Mouse (Mus musculus) stomach, embryonic 14.5 days (tissue): ENCODE measurements at regions not wholly inside any gene's neighbourhood (a gene's known extent, or its start where the extent isn't known, plus 50 kb on each side); places are given as distances from the start of the nearest gene placed in this dataset.

Experiments used
- ATAC-seq: fragments of 200-750 bp; cut with Nextera tagmentation; 2 replicates; pipeline ENCODE4 v1.8.0; 2017; ENCODE audit warnings: low read depth, moderate TSS enrichment; ENCODE audit not compliant: insufficient number of reproducible peaks, insufficient read depth, low FRiP score
- H3K27ac ChIP-seq: fragments of 300-500 bp; sonication (generic); 2 replicates; pipeline ENCODE4 v1.5.1; 2014; ENCODE audit warnings: mild to moderate bottlenecking, low read length, moderate library complexity, mixed read lengths
- H3K27me3 ChIP-seq: fragments of 300-500 bp; sonication (generic); 2 replicates; pipeline ENCODE4 v1.6.1; 2014; ENCODE audit warnings: low read length, control low read depth, mixed read lengths; ENCODE audit not compliant: control insufficient read depth, insufficient read depth
- H3K36me3 ChIP-seq: fragments of 300-500 bp; sonication (generic); 2 replicates; pipeline ENCODE4 v1.6.1; 2014; ENCODE audit warnings: mild to moderate bottlenecking, control low read depth, low read length, moderate library complexity, mixed read lengths; ENCODE audit not compliant: control insufficient read depth, insufficient read depth
- H3K4me1 ChIP-seq: fragments of 300-500 bp; sonication (generic); 2 replicates; pipeline ENCODE4 v1.6.1; 2014; ENCODE audit warnings: low read length, control low read depth, mixed read lengths; ENCODE audit not compliant: control insufficient read depth, insufficient read depth
- H3K4me2 ChIP-seq: fragments of 300-500 bp; sonication (generic); replicated peaks from 2 replicates; pipeline ENCODE4 v1.6.1; 2014; ENCODE audit warnings: low read depth, low read length, control low read depth
- H3K4me3 ChIP-seq: fragments of 300-500 bp; sonication (generic); 2 replicates; pipeline ENCODE4 v1.5.1; 2014; ENCODE audit warnings: low read depth, low read length, control low read depth
- H3K9ac ChIP-seq: fragments of 300-500 bp; sonication (generic); replicated peaks from 2 replicates; pipeline ENCODE4 v1.6.1; 2014; ENCODE audit warnings: low read depth, mild to moderate bottlenecking, control low read depth, low read length, moderate library complexity, mixed read lengths
- H3K9me3 ChIP-seq: fragments of 300-500 bp; sonication (generic); 2 replicates; pipeline ENCODE4 v1.6.1; 2016; ENCODE audit warnings: low read depth, low read length, control low read depth; ENCODE audit not compliant: control insufficient read depth
- WGBS: fragments of 180-500 bp; shearing (Covaris S2); extraction: QIAGEN DNeasy Blood & Tissue Kit; methylation state at CpG from one replicate; pipeline ENCODE4 v1.1.7; 2014; 5-methylcytosine and 5-hydroxymethylcytosine counted together

DNA sequence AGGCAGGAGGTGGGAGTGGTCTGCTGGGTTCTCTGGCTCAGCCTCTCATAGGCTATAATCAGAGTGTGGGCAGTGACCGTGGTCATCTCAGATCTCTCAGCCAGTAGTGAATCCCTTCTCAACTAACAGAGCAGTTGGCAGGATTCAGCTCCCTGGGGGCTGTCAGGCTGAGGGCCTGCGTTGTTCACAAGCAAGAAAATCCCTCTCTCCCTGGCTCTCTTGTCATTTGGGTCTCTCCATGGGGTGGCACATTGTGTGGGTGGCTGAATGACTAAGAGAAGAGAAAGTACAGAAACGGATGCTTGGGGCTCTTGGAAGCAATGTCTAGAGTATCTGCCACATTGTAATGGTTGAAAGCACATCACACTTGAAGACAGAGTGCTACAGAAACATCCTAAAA, 542.0 kb upstream of the Adam5 start:
- ATAC-seq, result no peak
- H3K4me3 ChIP-seq, result no peak overlapping the region
- H3K36me3 ChIP-seq, result no peaks in the 10 kb centered on the region
- no peaks in the 10 kb centered on the region for H3K9me3 ChIP-seq
- H3K9ac ChIP-seq, result no peak overlapping the region
- WGBS, result 49% methylated on average over 3 of the region's 3 CpGs
- H3K27me3 ChIP-seq, result no peaks in the 10 kb centered on the region
- H3K4me1 ChIP-seq, result no peaks in the 10 kb centered on the region; the same call in 1 of the 2 replicates
- no peak overlapping the region for H3K27ac ChIP-seq
- H3K4me2 ChIP-seq, result no peak overlapping the region

DNA sequence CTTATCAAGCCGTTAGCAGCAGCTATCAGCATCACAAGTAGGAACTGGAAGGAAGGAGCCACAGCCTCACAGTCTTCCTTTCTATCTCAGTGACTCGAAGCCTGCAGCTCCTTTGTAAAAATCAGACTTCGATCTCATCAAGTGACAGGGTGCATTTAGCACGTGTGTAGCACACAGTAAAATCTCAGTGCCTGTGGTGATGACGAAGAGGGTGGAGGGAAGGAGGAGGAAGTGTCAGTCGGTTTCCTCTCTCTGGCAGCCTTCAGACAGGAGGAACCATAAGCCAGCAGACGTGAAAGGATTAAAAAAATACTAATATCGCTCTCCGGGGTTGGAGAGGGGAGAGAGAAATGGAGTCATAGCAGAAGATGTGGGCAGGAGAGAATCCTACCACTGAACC, 538.5 kb upstream of the Adam5 start:
- H3K9ac ChIP-seq, result no peak overlapping the region
- no peaks in the 10 kb centered on the region for H3K27me3 ChIP-seq
- no peaks in the 10 kb centered on the region for H3K36me3 ChIP-seq
- H3K4me1 ChIP-seq, result no peaks in the 10 kb centered on the region
- H3K4me2 ChIP-seq, result no peak overlapping the region
- no peak overlapping the region for H3K27ac ChIP-seq
- no peak overlapping the region for H3K4me3 ChIP-seq
- ATAC-seq, result no peak
- WGBS, result 55% methylated on average over 9 of the region's 9 CpGs
- no peaks in the 10 kb centered on the region for H3K9me3 ChIP-seq

DNA sequence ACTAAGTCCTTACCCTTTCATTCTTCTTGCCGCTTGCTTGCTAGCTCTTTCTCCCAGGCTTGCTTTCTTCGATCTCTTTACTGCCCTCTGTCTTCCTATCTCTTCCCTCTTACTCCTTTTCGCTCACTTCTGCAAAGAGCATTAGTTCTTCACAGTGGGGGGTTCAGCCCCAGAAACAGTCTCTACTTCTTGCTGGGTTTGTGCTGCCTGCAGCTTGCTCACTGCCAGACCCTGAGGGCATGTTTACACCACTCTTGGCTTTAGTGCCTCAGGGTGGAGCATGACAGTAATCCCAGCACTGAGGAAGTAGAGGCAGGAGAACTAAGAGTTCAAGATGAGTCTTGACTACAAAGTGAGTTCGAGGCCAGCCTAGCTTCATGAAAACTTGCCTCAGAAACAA, 538.0 kb upstream of the Adam5 start:
- Histone ChIP-seq H3K9ac (no peak overlapping the region), H3K9me3 (no peaks in the 10 kb centered on the region), H3K4me3 (no peak overlapping the region), H3K27me3 (no peaks in the 10 kb centered on the region), H3K27ac (no peak overlapping the region), H3K4me2 (no peak overlapping the region), H3K4me1 (no peaks in the 10 kb centered on the region), H3K36me3 (no peaks in the 10 kb centered on the region)
- ATAC-seq, result no peak
- WGBS, result 69% methylated on average over 4 of the region's 4 CpGs

DNA sequence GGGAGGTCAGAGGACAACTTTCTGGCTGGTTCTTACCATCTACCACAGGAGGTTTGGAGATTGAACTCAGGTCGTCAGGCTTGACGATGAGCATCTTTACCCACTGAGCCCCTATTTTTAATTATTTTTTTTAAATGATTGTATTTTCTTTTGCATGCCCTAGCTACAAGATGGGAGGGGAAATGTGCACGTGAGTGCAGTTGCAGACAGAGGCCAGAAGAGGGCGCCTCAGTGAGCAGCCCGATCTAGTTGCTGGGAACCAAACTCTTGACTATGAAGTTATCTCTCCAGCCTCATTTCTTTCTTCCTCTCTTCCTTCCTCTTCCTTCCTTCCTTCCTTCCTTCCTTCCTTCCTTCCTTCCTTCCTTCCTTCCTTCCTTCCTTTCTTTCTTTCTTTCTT, 537.3 kb upstream of the Adam5 start:
- ATAC-seq, result no peak
- Histone ChIP-seq H3K36me3 (no peaks in the 10 kb centered on the region), H3K9me3 (peaks cover 4% of the 10 kb centered on the region; the same call in 1 of the 2 replicates), H3K27me3 (no peaks in the 10 kb centered on the region), H3K4me2 (no peak overlapping the region), H3K27ac (no peak overlapping the region), H3K9ac (no peak overlapping the region), H3K4me1 (no peaks in the 10 kb centered on the region), H3K4me3 (no peak overlapping the region)
- WGBS, result 84% methylated on average over 5 of the region's 5 CpGs

DNA sequence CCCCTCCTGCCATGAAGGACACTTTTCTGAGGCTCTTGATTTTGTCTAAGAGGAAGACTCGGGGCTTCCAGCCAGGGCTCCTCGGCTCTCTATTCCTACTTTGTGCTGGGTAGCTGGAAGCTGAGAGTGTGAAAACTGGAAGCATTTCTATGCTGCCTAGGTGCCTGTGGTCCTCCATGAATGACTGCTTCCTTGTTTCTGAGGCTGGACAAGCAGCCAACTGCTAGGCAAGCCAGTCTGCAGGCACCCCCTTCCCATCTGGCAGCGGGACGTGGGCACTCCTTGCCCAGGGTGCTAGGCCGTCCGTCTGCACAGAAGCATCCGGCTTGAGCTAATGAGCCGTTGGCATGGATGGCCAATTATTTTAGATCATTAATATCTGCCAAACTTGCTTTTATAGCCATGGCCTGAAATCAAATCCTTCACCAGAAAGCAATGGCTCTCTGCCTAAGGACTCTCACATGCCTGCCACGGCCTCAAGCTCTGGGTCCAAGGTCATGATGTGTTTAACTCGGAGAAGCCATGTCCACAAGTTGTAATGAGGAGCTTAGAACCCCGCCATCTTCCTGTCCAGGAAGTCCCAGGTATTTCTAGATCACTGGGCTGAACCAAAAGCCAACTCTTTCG, 534.5 kb upstream of the Adam5 start:
- Histone ChIP-seq H3K36me3 (no peaks in the 10 kb centered on the region), H3K9ac (no peak overlapping the region), H3K4me2 (no peak overlapping the region), H3K4me1 (0 out of 2 replicates have a peak, but pooled peaks cover 3% of the 10 kb centered on the region), H3K9me3 (peaks cover 5% of the 10 kb centered on the region; the same call in 1 of the 2 replicates), H3K27me3 (no peaks in the 10 kb centered on the region), H3K4me3 (no peak overlapping the region), H3K27ac (no peak overlapping the region)
- no peak for ATAC-seq
- WGBS, result 89% methylated on average over 12 of the region's 12 CpGs

DNA sequence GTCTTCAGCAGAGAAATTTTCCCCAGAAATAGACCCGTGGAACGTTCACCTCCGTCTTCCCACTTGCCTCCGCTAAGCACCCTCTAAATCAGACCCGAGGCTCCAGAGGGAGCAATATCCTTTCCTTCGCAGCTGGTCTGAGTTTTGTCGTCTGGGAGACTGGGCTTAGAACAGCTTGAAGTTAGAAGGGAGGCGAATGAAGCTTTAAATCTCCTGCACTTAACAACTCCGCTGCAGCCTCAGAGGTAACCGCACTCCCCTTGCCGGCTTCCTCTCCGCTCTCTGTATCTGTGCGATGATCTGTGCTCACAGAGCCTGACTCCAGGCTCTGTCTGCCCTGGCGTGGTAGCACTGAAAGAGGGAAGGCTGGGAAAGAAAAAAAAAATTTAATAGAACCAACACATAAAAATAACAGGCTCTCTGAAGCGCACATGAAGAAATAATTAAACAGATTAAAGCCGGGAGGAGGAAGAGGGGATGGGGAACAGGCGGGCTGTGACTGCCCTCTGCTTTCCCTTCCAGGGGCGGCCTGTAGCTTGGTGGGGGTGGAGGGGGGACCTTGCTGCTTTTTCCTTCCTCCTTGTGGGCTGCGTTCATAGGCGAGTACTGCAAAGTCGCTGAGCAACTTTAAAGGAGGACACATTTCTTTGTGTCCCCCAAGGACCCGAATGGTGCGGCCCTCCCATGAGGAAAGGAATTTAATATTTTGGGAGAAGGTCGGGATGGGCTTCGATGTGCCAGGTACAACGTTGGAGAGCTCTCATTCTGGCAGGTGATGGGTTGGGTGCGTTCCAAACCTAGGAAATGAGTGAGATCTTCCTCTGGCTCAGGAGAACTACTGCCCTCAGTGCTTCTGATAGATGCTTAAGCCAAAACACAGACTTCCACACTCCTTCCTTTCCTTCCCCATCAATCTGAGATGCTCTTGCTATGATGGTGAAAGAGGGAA, 529.9 kb upstream of the Adam5 start:
- 8% methylated on average over 27 of the region's 27 CpGs for WGBS
- Histone ChIP-seq H3K4me2 (peak overlapping the region; percentile 29), H3K9me3 (peaks cover 5% of the 10 kb centered on the region; the same call in 1 of the 2 replicates), H3K9ac (no peak overlapping the region), H3K27me3 (no peaks in the 10 kb centered on the region), H3K27ac (no peak overlapping the region), H3K36me3 (no peaks in the 10 kb centered on the region), H3K4me1 (0 out of 2 replicates have a peak, but pooled peaks cover 3% of the 10 kb centered on the region), H3K4me3 (no peak overlapping the region)
- peak; percentile 28; the same call in 1 of the 2 replicates for ATAC-seq

DNA sequence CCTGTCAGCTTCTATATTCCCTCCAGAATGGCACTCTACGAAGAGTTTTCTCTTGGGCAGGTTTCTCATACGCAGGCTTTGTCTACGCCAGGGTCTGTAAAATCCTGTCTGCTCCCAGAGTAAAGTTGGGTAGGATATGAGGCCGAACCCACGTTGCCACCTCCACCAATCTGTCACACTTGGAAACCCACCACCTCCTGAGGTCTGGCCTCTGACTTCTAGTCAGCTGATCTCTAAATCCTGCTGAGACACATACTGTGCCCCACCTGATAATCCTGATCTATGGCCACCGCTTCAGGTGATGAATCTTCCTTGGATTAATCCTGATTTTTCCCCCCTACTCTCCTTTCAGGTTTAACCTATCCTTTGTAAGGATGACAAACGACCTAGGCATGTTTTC, 529.2 kb upstream of the Adam5 start:
- ATAC-seq, result no peak
- WGBS, result 47% methylated on average over 7 of the region's 7 CpGs
- no peaks in the 10 kb centered on the region for H3K27me3 ChIP-seq
- no peak overlapping the region for H3K27ac ChIP-seq
- peaks cover 5% of the 10 kb centered on the region; the same call in 1 of the 2 replicates for H3K9me3 ChIP-seq
- H3K4me2 ChIP-seq, result 0 out of 2 replicates have a peak overlapping the region, but pooled peaks have one; percentile 29
- H3K36me3 ChIP-seq, result no peaks in the 10 kb centered on the region
- H3K9ac ChIP-seq, result no peak overlapping the region
- H3K4me1 ChIP-seq, result 0 out of 2 replicates have a peak, but pooled peaks cover 3% of the 10 kb centered on the region
- no peak overlapping the region for H3K4me3 ChIP-seq

DNA sequence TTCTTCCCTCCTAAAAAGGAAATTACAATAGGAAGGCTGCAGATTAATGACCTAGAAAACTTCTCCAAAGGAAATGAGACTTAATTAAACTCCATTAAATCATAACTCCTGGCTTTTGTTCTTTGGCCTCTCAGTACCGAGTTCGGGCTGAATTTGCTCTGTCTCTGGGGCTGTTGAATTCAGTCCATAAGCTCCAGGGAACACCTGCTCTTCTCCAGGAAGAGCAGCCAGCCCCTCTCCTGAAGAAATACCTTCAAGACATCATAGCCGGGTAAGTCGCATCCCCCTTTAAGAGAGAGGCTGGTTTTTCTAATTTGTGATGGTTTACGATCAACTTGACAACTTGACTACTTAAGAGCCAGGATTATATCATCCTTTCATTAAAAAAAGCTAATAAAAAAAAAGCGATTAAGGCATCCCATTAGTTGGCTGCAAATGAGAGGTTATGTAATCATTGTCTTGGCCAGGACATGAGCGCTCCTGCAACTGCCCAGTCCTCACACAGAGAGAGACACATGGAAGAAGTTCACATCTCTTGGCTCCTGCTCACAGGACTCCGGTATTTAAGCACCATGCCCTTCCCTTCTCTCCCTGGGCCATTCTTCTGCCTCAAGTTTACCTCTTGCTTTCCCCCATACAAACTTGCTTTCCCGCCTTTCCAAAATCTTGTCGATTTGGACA, 524.0 kb upstream of the Adam5 start:
- H3K9ac ChIP-seq, result no peak overlapping the region
- no peak overlapping the region for H3K27ac ChIP-seq
- no peaks in the 10 kb centered on the region for H3K36me3 ChIP-seq
- ATAC-seq, result no peak
- H3K27me3 ChIP-seq, result no peaks in the 10 kb centered on the region
- 84% methylated on average over 10 of the region's 10 CpGs for WGBS
- peaks cover under 1% of the 10 kb centered on the region; the same call in 1 of the 2 replicates for H3K4me1 ChIP-seq
- no peaks in the 10 kb centered on the region for H3K9me3 ChIP-seq
- no peak overlapping the region for H3K4me2 ChIP-seq
- H3K4me3 ChIP-seq, result no peak overlapping the region
